Comparison of ENCODE assay signal across 17 mouse cellular contexts in genomic region chr16:88087280-88087679, GRCm38 (mm10).
A peak's percentile ranks its signal among the peaks of the same experiment; 100 is the strongest.
DNase-seq lines count a peak whose midpoint lies in the region; ATAC-seq lines count a peak whose summit lies in the region.
"Had no signal": no experiment of that assay in that cellular context is flagged by ENCODE, and none has a peak within 500 bp of the region (broad histone marks: within the 10 kb centered on the region; RNA-seq: fewer than 3 reads in every experiment).

No protein-coding gene starts in this region.

- no peak overlapping the region for H3K4me2 ChIP-seq in forebrain, embryonic 12.5 days
- no peak overlapping the region for H3K4me2 ChIP-seq in forebrain, embryonic 16.5 days (ENCODE audit: low read length)
- no peak overlapping the region for H3K4me2 ChIP-seq in midbrain, embryonic 15.5 days
- no peak overlapping the region for H3K4me2 ChIP-seq in midbrain, embryonic 11.5 days
- no peak overlapping the region for H3K4me2 ChIP-seq in forebrain, embryonic 14.5 days (ENCODE audit: low read length)
- no peak overlapping the region for H3K4me2 ChIP-seq in neural tube, embryonic 13.5 days
- H3K4me2 ChIP-seq: intestine, embryonic 15.5 days; limb, embryonic 15.5 days had no signal

- H3K4me1 ChIP-seq in forebrain, embryonic 12.5 days = peaks cover 2% of the 10 kb centered on the region; the same call in 1 of the 2 replicates
- H3K4me1 ChIP-seq in forebrain, embryonic 16.5 days (replicated peaks; ENCODE audit: control insufficient read depth, insufficient read depth, low read length) = peaks cover 4% of the 10 kb centered on the region; the same call in 1 of the 2 replicates
- H3K4me1 ChIP-seq in midbrain, embryonic 15.5 days = no peaks in the 10 kb centered on the region
- no peaks in the 10 kb centered on the region for H3K4me1 ChIP-seq in midbrain, embryonic 11.5 days (ENCODE audit: control insufficient read depth, insufficient read depth, low read length)
- H3K4me1 ChIP-seq in forebrain, embryonic 14.5 days (ENCODE audit: control insufficient read depth, insufficient read depth, low read length) = peaks cover 3% of the 10 kb centered on the region; the same call in 1 of the 2 replicates
- peaks cover 17% of the 10 kb centered on the region for H3K4me1 ChIP-seq in neural tube, embryonic 13.5 days (replicated peaks)
- H3K4me1 ChIP-seq: intestine, embryonic 15.5 days; limb, embryonic 15.5 days had no signal

- H3K9me3 ChIP-seq in forebrain, embryonic 12.5 days = no peaks in the 10 kb centered on the region
- no peaks in the 10 kb centered on the region for H3K9me3 ChIP-seq in forebrain, embryonic 16.5 days (ENCODE audit: control insufficient read depth, low read length)
- H3K9me3 ChIP-seq in midbrain, embryonic 15.5 days = no peaks in the 10 kb centered on the region
- H3K9me3 ChIP-seq in midbrain, embryonic 11.5 days (ENCODE audit: control insufficient read depth, low read length) = no peaks in the 10 kb centered on the region
- H3K9me3 ChIP-seq in forebrain, embryonic 14.5 days (replicated peaks; ENCODE audit: control insufficient read depth, low read length) = no peaks in the 10 kb centered on the region
- H3K9me3 ChIP-seq in neural tube, embryonic 13.5 days = no peaks in the 10 kb centered on the region
- H3K9me3 ChIP-seq: intestine, embryonic 15.5 days; limb, embryonic 15.5 days had no signal

- no peak overlapping the region for H3K4me3 ChIP-seq in forebrain, embryonic 12.5 days (replicated peaks)
- H3K4me3 ChIP-seq in forebrain, embryonic 16.5 days (replicated peaks; ENCODE audit: low read length) = no peak overlapping the region
- no peak overlapping the region for H3K4me3 ChIP-seq in midbrain, embryonic 15.5 days
- no peak overlapping the region for H3K4me3 ChIP-seq in midbrain, embryonic 11.5 days (ENCODE audit: low read depth, low read length)
- H3K4me3 ChIP-seq in forebrain, embryonic 14.5 days (ENCODE audit: low read depth, low read length) = no peak overlapping the region
- H3K4me3 ChIP-seq in neural tube, embryonic 13.5 days = no peak overlapping the region
- H3K4me3 ChIP-seq: gastrocnemius, adult 2 months; intestine, embryonic 15.5 days; layer of hippocampus, adult 2 months; limb, embryonic 15.5 days had no signal

- 66% methylated on average over 7 of the region's 7 CpGs for WGBS in forebrain, embryonic 12.5 days
- WGBS in forebrain, embryonic 16.5 days = 46% methylated on average over 7 of the region's 7 CpGs
- WGBS in midbrain, embryonic 15.5 days = 54% methylated on average over 7 of the region's 7 CpGs
- 89% methylated on average over 7 of the region's 7 CpGs for WGBS in midbrain, embryonic 11.5 days
- 52% methylated on average over 7 of the region's 7 CpGs for WGBS in forebrain, embryonic 14.5 days
- 47% methylated on average over 7 of the region's 7 CpGs for WGBS in neural tube, embryonic 13.5 days

- H3K36me3 ChIP-seq in forebrain, embryonic 12.5 days (replicated peaks) = no peaks in the 10 kb centered on the region
- H3K36me3 ChIP-seq in forebrain, embryonic 16.5 days (ENCODE audit: control insufficient read depth, insufficient read depth) = no peaks in the 10 kb centered on the region
- H3K36me3 ChIP-seq in midbrain, embryonic 15.5 days (replicated peaks) = no peaks in the 10 kb centered on the region
- no peaks in the 10 kb centered on the region for H3K36me3 ChIP-seq in midbrain, embryonic 11.5 days (ENCODE audit: control insufficient read depth, insufficient read depth, low read length)
- H3K36me3 ChIP-seq in forebrain, embryonic 14.5 days (ENCODE audit: control insufficient read depth, insufficient read depth, low read length) = no peaks in the 10 kb centered on the region
- H3K36me3 ChIP-seq in neural tube, embryonic 13.5 days = no peaks in the 10 kb centered on the region
- H3K36me3 ChIP-seq: intestine, embryonic 15.5 days; limb, embryonic 15.5 days had no signal

- 0 out of 2 replicates have a peak, but pooled peaks have one; percentile 49 for ATAC-seq in forebrain, embryonic 12.5 days (ENCODE audit: low FRiP score)
- no peak for ATAC-seq in forebrain, embryonic 16.5 days
- ATAC-seq in midbrain, embryonic 15.5 days (replicated peaks) = peak; percentile 76; the same call in 1 of the 2 replicates
- ATAC-seq in midbrain, embryonic 11.5 days (ENCODE audit: low FRiP score) = no peak
- peak; percentile 62 for ATAC-seq in forebrain, embryonic 14.5 days
- peak; percentile 69 for ATAC-seq in neural tube, embryonic 13.5 days (ENCODE audit: low read depth)
- ATAC-seq: intestine, embryonic 15.5 days; liver, postnatal 0 days had no signal

- no peak overlapping the region for H3K27ac ChIP-seq in forebrain, embryonic 12.5 days
- no peak overlapping the region for H3K27ac ChIP-seq in forebrain, embryonic 16.5 days (ENCODE audit: low read length)
- no peak overlapping the region for H3K27ac ChIP-seq in midbrain, embryonic 15.5 days
- H3K27ac ChIP-seq in midbrain, embryonic 11.5 days (ENCODE audit: low read depth, low read length) = no peak overlapping the region
- H3K27ac ChIP-seq in forebrain, embryonic 14.5 days (ENCODE audit: low read depth, low read length) = no peak overlapping the region
- peak overlapping the region; percentile 49 for H3K27ac ChIP-seq in neural tube, embryonic 13.5 days (replicated peaks)
- H3K27ac ChIP-seq: gastrocnemius, adult 2 months; intestine, embryonic 15.5 days; kidney, postnatal 0 days; layer of hippocampus, adult 2 months; limb, embryonic 15.5 days had no signal

- H3K9ac ChIP-seq in forebrain, embryonic 12.5 days = no peak overlapping the region
- H3K9ac ChIP-seq in forebrain, embryonic 16.5 days (replicated peaks; ENCODE audit: low read depth, low read length) = no peak overlapping the region
- H3K9ac ChIP-seq in midbrain, embryonic 15.5 days = no peak overlapping the region
- H3K9ac ChIP-seq in midbrain, embryonic 11.5 days (ENCODE audit: low read length) = no peak overlapping the region
- H3K9ac ChIP-seq in forebrain, embryonic 14.5 days (ENCODE audit: low read length) = no peak overlapping the region
- no peak overlapping the region for H3K9ac ChIP-seq in neural tube, embryonic 13.5 days
- H3K9ac ChIP-seq: intestine, embryonic 15.5 days; limb, embryonic 15.5 days; liver, postnatal 0 days had no signal

- no peaks in the 10 kb centered on the region for H3K27me3 ChIP-seq in forebrain, embryonic 12.5 days
- no peaks in the 10 kb centered on the region for H3K27me3 ChIP-seq in forebrain, embryonic 16.5 days (replicated peaks; ENCODE audit: control insufficient read depth, insufficient read depth, low read length)
- H3K27me3 ChIP-seq in midbrain, embryonic 15.5 days (replicated peaks) = no peaks in the 10 kb centered on the region
- no peaks in the 10 kb centered on the region for H3K27me3 ChIP-seq in midbrain, embryonic 11.5 days (ENCODE audit: control insufficient read depth, insufficient read depth, low read length)
- H3K27me3 ChIP-seq in forebrain, embryonic 14.5 days (replicated peaks; ENCODE audit: control insufficient read depth, insufficient read depth, low read length) = no peaks in the 10 kb centered on the region
- no peaks in the 10 kb centered on the region for H3K27me3 ChIP-seq in neural tube, embryonic 13.5 days
- H3K27me3 ChIP-seq: intestine, embryonic 15.5 days; limb, embryonic 15.5 days had no signal

- no peak for DNase-seq in midbrain, embryonic 11.5 days (ENCODE audit: low spot score, missing footprints)
- DNase-seq in forebrain, embryonic 14.5 days (ENCODE audit: low spot score) = peak; percentile 29
- DNase-seq in frontal cortex, postnatal 14 days (ENCODE audit: low spot score in 2 of 2) = no peak
- DNase-seq: cerebellum, adult 2 months; gastrocnemius, adult 2 months; heart, postnatal 14 days; liver, postnatal 0 days; lung, postnatal 36 days; thymus, adult 2 months had no signal

Comparison
In these comparisons a context has a peak if more than half of its experiments do, and no peak if none do; other contexts are left out.
1. ATAC-seq: peak in forebrain, embryonic 12.5 days (single experiment), midbrain, embryonic 15.5 days (single experiment), forebrain, embryonic 14.5 days (single experiment) and neural tube, embryonic 13.5 days (single experiment); none in forebrain, embryonic 16.5 days (single experiment) and midbrain, embryonic 11.5 days (single experiment).